Mouse (Mus musculus) liver, adult 2 months (tissue): ENCODE data around the gene Sertad2. TPM values are rescaled to one million over a fixed set of nuclear protein-coding genes. Genes with fewer than 3 reads are reported as not detected.

Experiments used
- DNase-seq: peaks from one replicate; pipeline ENCODE4 v3.0.0-alpha.2; 2011; ENCODE audit warnings: low read depth, low spot score; ENCODE audit errors: extremely low read depth
- H3K27ac ChIP-seq: fragments of 200-500 bp; replicated peaks from 2 replicates; pipeline ENCODE4 v1.5.1; 2012; ENCODE audit warnings: low read depth, mild to moderate bottlenecking, control low read depth, inconsistent platforms, low read length; ENCODE audit not compliant: insufficient read depth
- H3K27me3 ChIP-seq: fragments of 200-500 bp; 2 replicates; pipeline ENCODE4 v1.6.1; 2012; ENCODE audit warnings: mild to moderate bottlenecking, moderate library complexity, low read length, inconsistent platforms; ENCODE audit not compliant: control insufficient read depth, insufficient read depth
- H3K36me3 ChIP-seq: fragments of 200-500 bp; 2 replicates; pipeline ENCODE4 v1.6.1; 2012; ENCODE audit warnings: low read length, inconsistent platforms; ENCODE audit not compliant: control insufficient read depth, insufficient read depth
- H3K4me1 ChIP-seq: fragments of 200-500 bp; 2 replicates; pipeline ENCODE4 v1.6.1; 2011; ENCODE audit warnings: low read length; ENCODE audit not compliant: control insufficient read depth, insufficient read depth
- H3K4me3 ChIP-seq: fragments of 200-500 bp; 2 replicates; pipeline ENCODE4 v1.5.1; 2011; ENCODE audit warnings: low read depth, mild to moderate bottlenecking, control low read depth, low read length, moderate library complexity; ENCODE audit not compliant: insufficient read depth
- H3K79me2 ChIP-seq: fragments of 200-500 bp; 2 replicates; pipeline ENCODE4 v1.6.1; 2012; ENCODE audit warnings: inconsistent platforms, mild to moderate bottlenecking, low read length, moderate library complexity; ENCODE audit not compliant: control insufficient read depth, insufficient read depth
- H3K9ac ChIP-seq: fragments of 200-500 bp; 2 replicates; pipeline ENCODE4 v1.6.1; 2012; ENCODE audit warnings: low read depth, mild to moderate bottlenecking, control low read depth, inconsistent platforms, low read length
- CTCF ChIP-seq: fragments of 200-500 bp; IDR thresholded peaks from 2 replicates; pipeline ENCODE4 v1.5.1; 2011; ENCODE audit warnings: low read depth, low read length, control low read depth
- POLR2A ChIP-seq: fragments of 200-500 bp; IDR thresholded peaks from 2 replicates; pipeline ENCODE4 v1.6.1; 2011; ENCODE audit warnings: low read length, control low read depth; ENCODE audit not compliant: insufficient read depth; ENCODE audit errors: extremely low read depth
- WGBS: fragments of 180-500 bp; shearing (Covaris S2); methylation state at CpG from one replicate; pipeline ENCODE4 v1.1.7; 2018; 5-methylcytosine and 5-hydroxymethylcytosine counted together
- polyA plus RNA-seq: library from polyadenylated mRNA; depleted of rRNA; stranded (reverse); fragments of >200 nt; gene quantifications from 2 replicates; pipeline ENCODE4 v1.2.3, GENCODE M21; 2012; rRNA removed
- total RNA-seq: library from RNA; depleted of rRNA; stranded (reverse); fragments of >200 nt; gene quantifications from 2 replicates; pipeline ENCODE4 v1.2.3, GENCODE M21; 2014; rRNA removed

The Sertad2 gene
- total and polyA plus RNA-seq, 2 experiments = 8.0 to 9.3 TPM

DNA sequence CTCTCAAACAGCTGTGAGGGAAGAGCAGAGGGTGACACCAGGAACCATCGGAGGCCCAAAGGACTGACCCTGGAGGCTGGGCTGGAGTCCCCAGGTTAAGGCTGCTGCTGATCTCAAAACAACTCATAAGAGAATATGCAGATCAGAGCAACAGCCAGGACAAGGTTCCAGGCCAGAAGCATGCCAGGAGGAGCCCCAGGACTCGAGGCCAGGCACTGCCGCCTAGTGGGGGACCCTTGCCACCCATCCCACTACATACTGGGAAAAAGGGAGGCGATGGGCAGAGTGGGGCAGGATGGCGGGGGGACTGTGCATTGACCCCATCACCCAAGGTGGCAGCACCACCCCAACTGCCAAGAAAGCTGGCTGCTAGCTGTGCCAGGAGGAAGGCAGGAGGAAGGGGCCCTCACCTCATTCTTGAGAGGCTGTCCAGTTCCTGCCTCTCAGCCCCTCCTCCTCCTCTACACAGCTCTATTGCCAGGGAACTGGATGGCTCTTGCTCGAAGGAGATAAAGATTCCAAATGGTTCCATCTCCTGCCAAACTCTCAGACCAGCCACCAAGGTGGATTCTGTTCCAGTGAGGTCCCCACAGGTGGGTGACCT, 128.8 kb downstream of the Sertad2 start:
- H3K27me3 ChIP-seq = no peaks in the 10 kb centered on the region
- no peak overlapping the region for H3K9ac ChIP-seq
- 69% methylated on average over 6 of the region's 6 CpGs for WGBS
- H3K36me3 ChIP-seq = no peaks in the 10 kb centered on the region
- H3K4me1 ChIP-seq = no peaks in the 10 kb centered on the region
- H3K27ac ChIP-seq = no peak overlapping the region
- H3K4me3 ChIP-seq = no peak overlapping the region
- no peaks in the 10 kb centered on the region for H3K79me2 ChIP-seq
- no peak for TF ChIP-seq POLR2A
- 0 out of 2 replicates have a peak, but pooled peaks have one; percentile 22 for TF ChIP-seq CTCF
- no peak for DNase-seq

DNA sequence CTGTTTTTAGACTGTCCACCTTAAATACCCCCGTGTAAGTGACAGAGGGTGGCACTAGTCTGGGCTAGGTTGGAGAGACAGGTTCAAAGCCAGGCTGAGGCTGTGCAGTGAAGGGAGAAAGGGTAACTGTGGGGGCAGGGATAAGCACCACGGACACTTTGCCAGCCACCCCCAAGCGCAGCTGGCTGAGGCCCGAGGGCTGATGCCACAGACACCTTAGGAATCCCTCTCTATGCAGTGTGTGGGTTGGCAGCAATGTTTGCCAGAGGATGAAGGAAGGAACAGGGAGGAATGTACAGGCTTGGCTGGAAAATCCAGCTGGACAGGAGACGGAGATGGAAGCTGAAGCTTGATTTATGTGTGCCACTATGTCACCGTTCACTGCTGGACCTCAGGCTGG, 129.5 kb downstream of the Sertad2 start:
- Histone ChIP-seq H3K79me2 (no peaks in the 10 kb centered on the region), H3K4me3 (no peak overlapping the region), H3K27me3 (no peaks in the 10 kb centered on the region), H3K4me1 (no peaks in the 10 kb centered on the region), H3K36me3 (no peaks in the 10 kb centered on the region), H3K9ac (no peak overlapping the region), H3K27ac (no peak overlapping the region)
- TF ChIP-seq POLR2A = no peak
- no peak for TF ChIP-seq CTCF
- DNase-seq = no peak
- WGBS = 84% methylated on average over 6 of the region's 6 CpGs

GRCm38 (mm10) chr11:20679396-20679795, 136.3 kb downstream of the Sertad2 start:
- TF ChIP-seq POLR2A = no peak
- TF ChIP-seq CTCF = no peak
- H3K4me3 ChIP-seq = no peak overlapping the region
- WGBS = 88% methylated on average over 2 of the region's 2 CpGs
- H3K36me3 ChIP-seq = no peaks in the 10 kb centered on the region
- H3K4me1 ChIP-seq = no peaks in the 10 kb centered on the region
- H3K27me3 ChIP-seq = no peaks in the 10 kb centered on the region
- no peak overlapping the region for H3K9ac ChIP-seq
- no peak for DNase-seq
- no peak overlapping the region for H3K27ac ChIP-seq
- H3K79me2 ChIP-seq = no peaks in the 10 kb centered on the region

DNA sequence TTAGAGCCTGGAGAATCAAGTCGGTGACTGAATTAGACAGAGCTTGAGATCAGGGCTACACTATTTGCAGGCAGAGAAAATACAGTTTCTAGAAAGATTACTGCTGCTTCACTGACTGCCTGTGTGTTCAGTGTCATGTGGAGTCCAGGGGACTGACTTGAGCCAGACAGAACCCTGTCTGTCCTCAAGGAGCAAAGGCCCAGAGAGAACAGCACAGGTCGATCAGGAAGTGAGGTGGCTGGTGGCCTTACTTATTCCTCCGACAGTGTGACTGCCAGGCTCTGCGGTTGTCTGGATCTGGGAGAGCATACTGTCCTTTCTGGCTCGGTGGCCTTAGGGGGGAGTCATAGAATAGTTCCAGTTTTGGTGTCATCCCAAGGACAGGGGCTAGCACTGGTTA, 137.7 kb downstream of the Sertad2 start:
- Histone ChIP-seq H3K4me1 (no peaks in the 10 kb centered on the region), H3K4me3 (no peak overlapping the region), H3K9ac (no peak overlapping the region), H3K27me3 (no peaks in the 10 kb centered on the region), H3K36me3 (peaks cover 3% of the 10 kb centered on the region; the same call in 1 of the 2 replicates), H3K27ac (no peak overlapping the region), H3K79me2 (no peaks in the 10 kb centered on the region)
- TF ChIP-seq CTCF = no peak
- TF ChIP-seq POLR2A = no peak
- no peak for DNase-seq
- WGBS = 87% methylated on average over 5 of the region's 5 CpGs

DNA sequence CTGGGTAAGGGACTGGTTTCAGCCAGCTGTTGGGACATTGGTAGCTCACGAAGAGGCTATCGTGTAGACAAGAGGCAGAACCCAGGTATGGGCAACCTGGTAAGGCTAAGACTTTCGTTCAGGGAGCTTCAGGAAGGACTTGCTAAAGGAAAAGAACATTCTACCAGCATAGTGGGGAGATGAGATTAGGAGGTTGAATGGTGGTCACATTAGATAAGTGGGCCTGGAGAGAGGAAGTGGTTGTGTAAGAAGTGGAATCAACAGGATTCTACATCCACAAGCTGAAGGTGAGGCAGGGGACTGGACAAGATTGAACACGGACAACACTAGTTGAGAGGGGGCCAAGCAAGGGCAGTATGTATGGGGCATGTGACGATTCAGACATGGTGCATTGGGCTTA, 138.6 kb downstream of the Sertad2 start:
- H3K4me3 ChIP-seq = no peak overlapping the region
- no peak overlapping the region for H3K27ac ChIP-seq
- no peaks in the 10 kb centered on the region for H3K4me1 ChIP-seq
- no peak overlapping the region for H3K9ac ChIP-seq
- 85% methylated on average over 5 of the region's 5 CpGs for WGBS
- H3K79me2 ChIP-seq = no peaks in the 10 kb centered on the region
- no peaks in the 10 kb centered on the region for H3K27me3 ChIP-seq
- peaks cover 11% of the 10 kb centered on the region for H3K36me3 ChIP-seq
- no peak for DNase-seq
- TF ChIP-seq POLR2A (no peak), CTCF (no peak)

DNA sequence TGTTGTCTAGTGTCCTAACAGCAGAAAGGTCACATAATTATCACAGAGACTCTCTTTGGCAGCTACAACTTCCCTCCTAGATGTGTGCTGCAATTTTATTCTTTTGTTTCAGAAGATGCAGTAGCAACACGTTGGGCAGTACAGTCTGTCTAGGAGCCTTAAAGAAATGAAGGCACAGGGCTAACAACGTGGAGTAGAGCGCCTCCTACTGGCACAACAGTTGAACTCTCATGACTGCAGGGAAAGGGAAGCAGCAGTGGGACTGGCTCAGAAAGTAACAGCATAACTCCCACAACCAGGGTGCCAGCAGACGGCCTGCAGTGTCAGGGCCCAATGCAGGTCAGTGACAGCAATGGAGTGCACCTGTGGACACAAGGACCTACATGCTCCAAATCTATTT, 147.9 kb downstream of the Sertad2 start:
- no peak overlapping the region for H3K9ac ChIP-seq
- peak; percentile 80 for TF ChIP-seq CTCF
- no peak for TF ChIP-seq POLR2A
- H3K4me1 ChIP-seq = no peaks in the 10 kb centered on the region
- no peak overlapping the region for H3K27ac ChIP-seq
- no peaks in the 10 kb centered on the region for H3K79me2 ChIP-seq
- peak; percentile 43 for DNase-seq
- H3K27me3 ChIP-seq = no peaks in the 10 kb centered on the region
- H3K36me3 ChIP-seq = peaks cover 10% of the 10 kb centered on the region
- WGBS = 19% methylated on average over 4 of the region's 4 CpGs
- H3K4me3 ChIP-seq = no peak overlapping the region

Other genes with a start within 250 kb of the Sertad2 start
- gene Slc1a4, start 210.5 kb upstream of the Sertad2 start, total RNA-seq = 1.8 and 3.5 TPM in 2 replicates
- gene Slc1a4, start 210.5 kb upstream of the Sertad2 start, polyA plus RNA-seq = 3.3 and 5.0 TPM in 2 replicates
- gene Aftph, start 198.3 kb downstream of the Sertad2 start, total RNA-seq = 30.3 and 33.5 TPM in 2 replicates
- 16.9 and 24.6 TPM in 2 replicates for gene Aftph, start 198.3 kb downstream of the Sertad2 start, polyA plus RNA-seq